Mouse (Mus musculus) embryo, embryonic 11 days (tissue): ENCODE results near the gene Car2.

Experiments used
- DNase-seq: peaks from one replicate; pipeline ENCODE4 v3.0.0-alpha.2; 2015

The Car2 gene

DNA sequence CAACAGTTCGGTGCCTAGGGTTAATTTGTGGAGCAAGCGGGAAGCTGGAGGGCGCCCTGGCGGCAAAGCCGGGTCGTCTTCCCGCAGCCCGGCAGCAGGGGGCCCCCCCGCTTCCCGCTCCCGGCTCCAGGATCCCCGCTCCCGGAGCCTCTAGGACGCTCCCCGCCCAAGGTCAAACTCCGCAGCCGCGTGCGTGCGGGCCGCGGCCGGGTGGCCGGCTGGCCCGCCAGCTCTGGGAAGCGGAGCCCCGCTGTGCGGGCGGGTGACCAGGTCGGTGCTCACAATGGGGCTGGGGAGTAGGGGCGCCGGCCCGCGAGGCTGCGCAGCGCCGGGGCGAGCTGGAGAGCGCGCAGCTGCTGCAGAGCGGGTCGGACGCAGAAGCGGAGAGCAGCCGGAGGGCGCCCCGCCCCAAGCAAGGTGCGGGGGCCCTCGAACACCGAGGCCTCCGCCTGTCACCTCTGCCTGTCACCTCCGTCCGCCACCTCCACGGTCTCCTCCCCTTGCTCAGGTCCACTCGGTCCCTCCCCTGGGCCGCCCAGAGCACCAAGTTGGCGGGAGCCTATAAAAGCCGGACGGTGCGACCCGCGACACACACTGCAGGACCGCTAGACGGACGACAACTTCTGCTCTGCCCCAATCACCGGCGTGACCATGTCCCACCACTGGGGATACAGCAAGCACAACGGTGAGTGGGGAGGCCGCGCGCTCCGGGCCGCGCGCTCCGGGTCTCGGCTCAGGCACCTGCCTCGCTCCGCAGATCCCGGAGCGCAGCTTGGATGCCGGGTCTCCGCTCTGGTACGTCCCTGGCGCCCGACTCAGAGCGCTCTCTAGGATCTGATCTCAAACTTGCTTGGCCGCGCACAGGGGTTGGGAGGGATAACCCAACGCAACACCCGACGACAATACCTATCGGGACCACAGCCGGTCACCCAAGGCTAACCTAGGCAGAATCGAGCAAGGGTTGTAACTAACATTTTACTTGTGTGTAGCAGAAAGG, at the start of gene Car2:
Gene Car2, plus strand, starts transcription at position 172 of the 997 bp plus-strand sequence.
- peak; percentile 86 for DNase-seq

DNA sequence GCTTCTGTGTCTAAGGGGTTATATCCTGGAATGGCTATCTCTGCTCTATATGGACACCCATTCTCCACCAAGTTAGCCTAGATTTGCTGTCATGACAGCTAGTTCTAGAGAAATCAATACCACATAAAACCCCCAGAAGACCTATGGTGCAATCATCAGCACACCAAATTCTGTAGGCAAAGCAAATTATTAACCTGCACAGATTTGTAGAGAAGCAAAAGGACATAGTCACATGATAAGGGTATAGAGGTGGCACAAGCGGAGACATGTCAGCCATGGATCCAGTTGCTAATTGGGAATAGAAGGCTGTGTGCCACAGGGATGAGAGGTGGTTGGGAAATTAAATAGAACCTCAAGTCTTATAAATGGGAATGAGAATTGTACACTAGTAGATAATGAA, 47.1 kb upstream of the Car2 start:
- no peak for DNase-seq

DNA sequence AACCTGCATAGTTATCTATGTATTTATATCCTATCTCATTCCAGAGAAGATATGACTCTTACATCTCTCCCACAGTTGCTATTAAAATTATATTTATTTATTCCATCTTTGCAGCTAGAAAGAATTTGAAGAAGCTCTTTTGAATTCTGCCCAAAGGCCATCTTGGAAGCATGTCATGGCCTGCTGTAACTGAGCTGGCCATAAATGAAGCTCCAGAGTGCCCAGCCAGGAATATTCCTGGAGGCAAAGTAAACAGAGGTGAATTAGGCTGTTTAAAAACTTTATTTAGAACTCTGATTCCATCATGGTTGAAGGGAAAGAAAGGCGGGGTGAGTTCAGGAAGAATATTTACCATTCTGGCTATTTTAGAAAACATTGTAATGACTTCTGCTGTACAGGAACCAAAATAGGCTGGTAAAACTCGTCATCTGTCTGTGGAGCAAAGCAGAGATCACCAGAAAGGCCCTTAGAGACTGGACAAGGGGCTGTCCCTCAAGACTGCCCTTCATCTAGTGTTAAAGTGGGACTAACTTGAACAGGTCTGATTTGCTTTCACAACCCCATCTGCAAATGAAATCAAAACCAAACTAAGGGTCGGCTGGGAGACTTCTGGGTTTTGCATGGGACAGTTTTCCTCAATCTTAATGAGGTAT, 46.5 kb upstream of the Car2 start:
- no peak for DNase-seq

DNA sequence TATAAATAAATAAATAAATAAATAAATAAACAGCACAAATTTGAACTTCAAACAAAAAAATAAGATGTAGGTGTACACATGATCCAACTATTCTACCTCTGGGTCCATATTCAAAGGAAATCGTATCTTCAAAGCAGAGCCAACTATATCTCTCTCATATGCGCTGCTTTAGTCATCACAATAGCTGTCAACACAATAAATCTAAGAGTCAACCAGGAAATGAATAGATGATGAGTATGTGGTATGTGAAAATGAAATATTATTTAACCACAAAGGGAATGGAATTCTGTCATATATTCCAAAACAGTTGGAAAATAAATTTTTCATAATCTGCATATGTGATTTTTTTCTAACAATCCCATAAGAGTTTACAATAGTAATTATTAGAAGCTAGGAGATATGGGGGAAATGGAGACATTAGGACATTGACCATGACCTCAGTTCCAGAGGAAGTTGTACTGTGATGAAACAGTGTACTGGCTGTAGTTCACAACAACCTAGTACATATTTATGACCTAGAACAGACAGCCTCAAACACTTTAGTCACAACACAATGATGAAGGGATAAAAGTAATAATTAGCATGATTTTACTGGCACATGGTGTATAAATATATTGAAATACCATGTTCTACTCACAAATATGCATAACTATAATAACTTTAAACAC, 37.4 kb upstream of the Car2 start:
- no peak for DNase-seq

DNA sequence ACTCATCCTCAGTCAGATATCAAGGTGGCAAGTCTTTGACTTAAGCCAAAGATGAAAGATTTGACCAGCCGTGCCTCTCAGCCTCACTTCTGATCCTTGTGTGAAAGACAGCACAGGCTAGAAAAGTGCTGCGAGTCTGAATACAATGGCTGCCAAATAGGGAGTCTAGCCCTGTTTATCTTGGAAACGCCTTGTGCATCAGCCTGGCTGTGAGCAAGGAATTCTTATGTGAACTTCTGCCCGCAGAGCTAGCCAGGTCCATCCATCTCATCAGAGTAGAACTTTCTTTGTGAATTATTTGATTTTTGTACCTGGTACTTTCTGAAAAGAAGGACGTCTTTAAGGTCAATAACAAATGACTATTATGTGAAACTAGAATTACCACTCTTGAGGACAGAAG, 32.1 kb upstream of the Car2 start:
- no peak for DNase-seq

DNA sequence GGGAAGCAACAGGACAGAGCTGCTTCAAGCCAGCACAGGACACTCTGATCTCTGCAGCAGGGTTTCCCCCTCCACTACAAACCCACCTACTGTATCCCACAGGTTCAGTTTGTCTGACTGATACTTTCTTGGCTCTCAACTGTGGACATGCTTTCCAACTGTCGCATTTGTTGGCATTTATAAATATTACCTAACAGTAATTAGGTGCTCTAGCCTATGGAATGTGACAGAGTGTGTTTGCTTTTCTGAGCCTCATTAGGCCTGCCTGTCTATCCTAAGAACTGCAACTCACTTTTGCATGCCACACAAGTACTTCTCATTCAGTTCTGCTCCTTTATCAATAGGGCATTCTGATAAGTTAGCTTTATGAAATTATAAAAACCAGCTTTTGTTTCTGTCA, 31.6 kb upstream of the Car2 start:
- DNase-seq, result no peak

DNA sequence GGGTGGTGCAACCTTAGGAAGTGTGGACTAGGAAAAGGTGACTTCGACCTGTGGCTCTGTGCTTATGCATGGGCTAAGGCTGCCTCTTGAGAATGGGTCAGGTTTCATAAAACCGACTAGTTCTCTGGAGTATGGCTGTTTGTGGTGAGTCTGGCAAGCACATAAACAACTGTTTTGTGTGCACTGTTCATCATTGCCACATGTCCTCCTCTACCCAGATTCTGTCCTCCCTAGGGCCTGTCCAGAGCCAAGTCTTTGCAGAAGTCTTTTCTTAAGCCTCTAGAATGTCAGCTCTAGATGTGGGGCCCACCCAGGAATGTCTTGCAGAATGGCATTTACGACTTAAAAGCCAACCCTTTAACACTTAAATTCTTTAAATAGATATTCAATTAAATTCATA, 28.2 kb upstream of the Car2 start:
- no peak for DNase-seq

DNA sequence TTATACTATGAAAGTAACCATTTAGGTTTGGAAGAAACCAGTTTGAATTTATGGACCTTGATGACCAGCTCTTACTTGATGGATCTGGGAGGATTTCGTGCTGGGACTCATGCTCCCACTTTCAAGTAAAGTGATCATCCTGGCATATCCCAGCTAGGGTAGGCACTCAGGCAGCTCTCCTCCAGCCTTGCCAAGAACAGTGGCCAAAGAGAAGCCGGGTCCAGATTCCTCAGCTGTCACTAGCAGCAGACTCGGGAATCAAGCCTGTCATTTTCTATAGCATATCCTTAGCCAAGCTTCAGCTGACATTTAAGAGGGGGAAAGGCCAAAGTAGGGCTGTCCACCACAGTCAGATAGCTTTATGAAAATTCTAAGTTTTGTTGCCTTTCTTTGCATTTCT, 25.8 kb upstream of the Car2 start:
- DNase-seq, result no peak

DNA sequence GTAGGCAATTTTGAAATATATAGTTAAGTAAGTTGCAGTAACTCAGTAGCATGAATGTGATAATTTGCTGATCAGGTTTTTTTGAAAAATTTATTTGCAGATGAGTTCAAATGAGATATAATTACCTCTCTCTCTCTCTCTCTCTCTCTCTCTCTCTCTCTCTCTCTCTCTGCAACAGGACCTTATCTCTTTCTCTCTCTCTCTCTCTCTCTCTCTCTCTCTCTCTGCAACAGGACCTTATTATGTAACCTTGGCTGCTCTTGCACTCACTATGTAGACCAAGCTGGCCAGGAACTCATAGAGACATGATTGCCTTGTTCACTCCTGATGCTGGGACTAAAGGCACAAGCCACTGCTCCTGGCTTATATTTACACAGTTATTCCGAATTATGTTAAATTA, 24.9 kb upstream of the Car2 start:
- no peak for DNase-seq

DNA sequence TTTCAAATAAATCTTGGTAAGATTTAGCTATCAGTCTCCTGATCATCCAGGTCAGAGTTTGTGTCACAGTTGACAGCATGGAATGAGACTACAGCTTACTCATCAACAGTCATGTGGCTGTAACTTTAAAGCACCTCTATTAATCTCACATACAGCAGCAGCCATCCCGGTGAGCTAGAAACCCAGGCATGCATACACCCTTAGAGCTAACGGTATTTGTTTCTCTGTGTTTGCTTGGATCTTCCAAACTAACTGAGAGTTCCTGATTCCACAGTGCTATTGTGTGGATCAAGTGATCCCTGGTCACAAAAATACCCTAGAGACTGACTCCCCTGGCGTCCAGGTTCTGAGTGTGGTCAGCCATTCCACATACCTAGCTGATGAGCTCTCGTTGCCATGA, 24.3 kb upstream of the Car2 start:
- no peak for DNase-seq

DNA sequence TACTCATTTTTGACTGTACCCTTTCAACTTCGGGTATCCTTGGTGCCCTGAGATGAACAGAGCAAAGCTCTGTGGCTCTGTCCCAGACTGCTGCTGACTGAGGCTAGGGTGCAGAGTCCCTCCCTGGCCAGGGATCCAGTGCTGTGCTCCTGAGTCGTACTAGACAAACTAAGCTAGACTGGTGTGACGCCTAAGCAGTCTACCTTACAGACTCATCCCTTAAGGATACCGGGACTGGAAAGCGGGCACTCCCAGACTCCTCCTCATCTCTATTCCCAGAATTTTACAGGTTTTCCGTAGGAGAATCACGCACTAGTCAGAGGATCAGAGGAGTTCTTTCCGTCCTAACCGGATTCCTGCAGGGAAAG, 23.4 kb upstream of the Car2 start:
- DNase-seq, result peak; percentile 56

DNA sequence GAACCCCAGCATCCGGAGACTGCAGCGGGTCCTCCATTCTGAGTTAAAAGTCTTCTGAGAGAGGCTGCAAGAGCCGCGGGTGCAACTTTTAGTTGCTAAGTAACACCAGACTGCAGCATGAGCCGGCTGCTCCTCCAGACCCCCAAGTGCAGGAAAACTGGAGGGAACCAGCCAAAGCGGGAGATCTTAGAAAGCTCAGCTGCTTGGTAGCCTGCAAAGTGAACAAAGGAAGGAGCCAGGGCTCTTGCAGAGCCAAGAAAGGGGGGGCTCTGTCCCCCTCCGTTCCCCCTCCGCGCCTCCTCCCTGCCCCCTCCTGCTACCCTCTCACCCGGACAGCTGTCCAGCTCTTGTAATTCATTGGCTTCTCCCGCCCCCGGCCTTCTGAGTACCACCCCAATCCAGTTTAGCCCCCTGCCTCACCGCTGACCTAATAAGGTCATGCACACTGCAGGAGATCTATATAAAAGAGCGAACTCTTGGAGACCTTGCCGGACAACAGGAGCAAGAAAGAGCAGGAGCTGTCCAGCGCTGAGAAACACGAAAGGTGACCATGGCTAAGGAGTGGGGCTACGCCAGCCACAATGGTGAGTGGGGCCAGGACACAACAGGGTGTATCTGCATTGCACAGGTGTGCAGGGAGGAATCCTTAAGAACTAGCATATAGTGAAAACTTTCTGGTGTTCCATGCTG, 22.9 kb upstream of the Car2 start, which contains the start of gene Car3:
Gene Car3, plus strand, starts transcription at position 491 of the 690 bp plus-strand sequence.
- peak; percentile 77 for DNase-seq

DNA sequence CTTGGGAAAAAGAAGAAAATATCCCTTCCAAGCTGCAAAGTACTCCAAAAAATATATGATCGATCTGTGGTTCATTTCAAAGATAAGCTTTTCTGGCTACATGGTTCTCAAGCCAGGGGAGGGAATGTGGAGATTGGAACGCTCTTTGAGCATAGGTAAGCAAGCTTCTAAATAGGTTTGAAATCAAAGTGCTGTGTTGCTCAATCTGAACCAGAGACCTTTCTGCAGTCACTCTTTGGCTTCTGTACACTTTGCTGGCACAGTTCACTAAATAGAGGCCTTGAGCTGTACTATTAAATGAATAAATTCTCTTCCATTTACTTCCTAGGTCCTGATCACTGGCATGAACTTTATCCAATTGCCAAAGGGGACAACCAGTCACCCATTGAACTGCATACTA, 22.2 kb upstream of the Car2 start:
- no peak for DNase-seq

DNA sequence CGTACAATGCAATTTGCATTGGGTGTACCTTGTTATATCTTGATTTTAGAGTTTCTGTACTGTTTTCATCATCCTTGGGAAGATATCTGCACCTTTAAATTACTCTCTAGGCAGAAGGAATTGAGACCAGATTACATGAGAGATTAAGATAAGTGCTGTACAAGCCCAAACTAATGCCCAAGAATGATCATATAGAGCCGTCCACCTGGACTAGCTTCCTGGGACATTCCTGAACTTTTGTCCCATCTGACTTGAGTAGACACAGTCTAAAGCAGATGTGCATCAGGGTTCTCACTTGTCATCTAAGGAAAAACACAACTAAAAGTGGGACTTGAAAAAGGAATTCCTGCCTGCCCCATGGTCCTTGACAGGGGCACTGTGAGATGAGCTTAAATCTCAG, 20.1 kb upstream of the Car2 start:
- DNase-seq, result no peak

DNA sequence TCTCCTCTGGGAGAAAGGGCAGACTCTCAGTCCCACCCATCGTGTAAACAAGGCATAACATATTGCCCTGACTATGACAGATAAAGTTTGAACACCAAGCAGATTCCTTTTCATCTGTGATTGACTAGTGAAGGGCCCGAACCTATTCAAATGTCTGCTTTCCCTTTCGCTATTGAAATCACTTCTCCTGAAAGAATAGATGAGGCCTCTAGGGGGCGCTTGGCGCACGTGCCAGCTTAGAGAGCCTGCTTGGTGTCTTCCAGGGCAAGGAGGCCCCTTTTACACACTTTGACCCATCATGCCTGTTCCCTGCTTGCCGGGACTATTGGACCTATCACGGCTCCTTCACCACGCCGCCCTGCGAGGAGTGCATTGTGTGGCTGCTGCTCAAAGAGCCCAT, 16.3 kb upstream of the Car2 start:
- DNase-seq, result peak; percentile 85

DNA sequence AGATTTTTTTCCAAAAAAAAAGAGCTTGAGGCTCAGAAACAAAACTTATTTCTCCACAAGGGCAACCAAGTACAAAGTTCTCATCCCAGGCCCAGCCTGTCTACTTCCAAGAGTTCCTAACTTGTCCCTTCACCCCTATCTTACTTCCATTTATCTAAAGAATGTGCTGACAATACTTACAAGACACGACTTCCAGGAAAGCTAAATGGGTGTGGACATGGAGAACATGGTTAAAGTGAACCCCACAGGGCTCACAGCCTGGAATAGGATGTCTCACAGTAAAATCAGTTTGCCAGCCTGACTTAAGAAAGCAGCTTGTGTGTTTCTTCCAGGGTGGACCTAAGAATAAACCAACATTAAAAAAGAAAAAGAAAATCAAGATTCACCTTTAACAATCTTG, 15.5 kb upstream of the Car2 start:
- no peak for DNase-seq

DNA sequence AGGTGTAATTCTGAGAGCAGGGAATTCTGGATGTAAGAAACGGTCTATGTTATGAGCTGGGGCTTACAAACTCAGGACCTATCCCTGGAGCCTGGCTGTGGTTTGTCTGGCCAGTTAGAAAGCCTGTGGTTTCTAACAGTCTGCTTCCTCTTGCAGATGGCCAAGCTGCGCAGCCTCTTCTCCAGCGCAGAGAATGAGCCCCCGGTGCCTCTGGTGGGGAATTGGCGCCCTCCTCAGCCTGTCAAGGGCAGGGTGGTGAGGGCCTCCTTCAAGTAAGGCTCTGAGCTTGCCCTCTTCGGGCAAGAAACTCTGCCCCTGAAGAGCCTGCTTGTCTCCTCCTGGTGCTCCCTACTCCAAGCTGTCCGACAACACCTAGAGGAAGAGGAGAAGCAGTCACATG, 14.7 kb upstream of the Car2 start:
- peak; percentile 26 for DNase-seq

DNA sequence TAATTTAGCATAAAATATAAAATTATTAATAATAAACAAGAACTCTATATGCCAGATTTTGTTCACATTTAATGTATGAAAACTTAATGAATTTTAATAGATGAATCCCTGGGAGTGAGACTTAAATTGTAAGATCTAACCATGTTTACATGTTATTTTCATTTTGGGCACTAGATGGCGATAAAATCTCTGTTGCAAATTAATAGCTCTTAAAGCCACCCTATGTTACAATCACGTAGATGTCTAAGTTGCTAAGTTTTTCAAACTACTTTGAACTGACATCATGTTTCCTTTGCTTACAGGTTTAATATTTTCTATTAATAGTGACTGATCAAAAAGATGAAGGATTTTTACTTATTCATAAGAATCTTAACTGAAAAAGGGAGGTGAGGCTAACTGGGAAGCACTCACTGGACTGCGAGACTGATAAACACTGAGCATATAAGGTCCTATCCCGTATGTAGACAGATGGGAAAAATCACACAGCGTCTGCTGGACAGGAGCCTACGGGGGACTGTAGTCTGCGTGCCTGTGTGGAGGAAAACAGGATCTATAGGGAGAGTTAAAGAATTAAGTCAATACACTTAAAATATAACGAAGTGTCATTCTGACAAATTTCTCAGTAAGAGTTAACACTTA, 11.6 kb upstream of the Car2 start:
- peak; percentile 73 for DNase-seq

DNA sequence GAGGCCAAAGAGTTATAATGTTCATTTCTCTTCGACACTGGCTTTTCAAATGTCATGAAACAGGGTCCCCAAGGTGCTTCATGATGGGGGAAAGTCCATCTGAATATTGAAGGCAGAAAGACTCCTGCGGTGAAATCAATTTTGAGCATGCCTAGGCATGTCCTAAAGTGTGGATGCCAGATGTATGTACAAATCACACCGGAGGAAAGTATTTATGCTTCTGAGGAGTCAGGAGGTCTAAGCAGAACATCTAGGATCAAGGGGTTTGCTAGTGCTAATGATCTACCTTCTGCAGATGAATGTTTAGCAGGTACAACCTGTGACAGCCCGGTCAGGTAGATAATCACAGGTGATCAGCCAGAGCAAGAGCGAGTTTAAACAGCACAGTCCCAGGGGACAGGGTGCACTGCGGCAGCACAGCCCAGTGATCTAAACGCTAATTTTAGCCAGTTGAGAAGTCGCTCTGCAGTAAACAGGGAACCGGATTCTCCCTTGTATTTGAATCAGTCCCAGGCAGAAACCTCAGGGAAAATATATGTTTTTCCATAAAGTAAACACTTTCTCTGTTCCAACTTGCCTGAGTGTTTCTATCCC, 9.7 kb upstream of the Car2 start:
- DNase-seq, result no peak

DNA sequence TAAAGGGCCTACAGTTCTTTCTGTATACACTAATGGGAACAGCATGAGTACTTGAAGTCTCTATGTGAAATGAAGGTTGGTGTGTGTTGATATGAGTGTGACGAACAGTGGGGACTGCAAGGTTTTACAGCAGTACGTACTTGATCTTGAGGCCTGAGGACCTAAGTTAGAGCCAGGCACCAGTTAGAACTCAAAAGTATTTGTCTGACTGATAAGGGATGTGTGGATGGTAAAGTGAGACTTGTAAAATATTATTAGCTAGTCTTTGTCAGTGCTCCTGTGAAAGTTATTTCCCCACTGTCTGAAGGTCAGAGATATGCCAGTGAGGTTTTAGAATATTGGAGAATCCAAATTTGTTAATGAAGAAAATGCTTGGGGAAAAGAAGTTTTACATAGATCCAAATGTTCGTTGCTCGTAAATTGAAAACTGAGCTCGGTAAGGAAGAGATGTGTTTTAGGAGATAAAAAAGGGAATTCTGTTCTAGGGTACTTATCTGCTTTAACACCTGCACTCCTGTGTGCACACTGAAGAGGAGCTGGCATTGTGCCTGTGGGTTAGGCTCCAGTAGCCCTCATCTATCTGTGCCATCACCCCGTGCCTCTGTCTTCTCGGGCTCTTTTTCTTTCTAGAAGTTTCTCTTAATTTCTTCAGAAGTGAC, 8.7 kb upstream of the Car2 start:
- no peak for DNase-seq

DNA sequence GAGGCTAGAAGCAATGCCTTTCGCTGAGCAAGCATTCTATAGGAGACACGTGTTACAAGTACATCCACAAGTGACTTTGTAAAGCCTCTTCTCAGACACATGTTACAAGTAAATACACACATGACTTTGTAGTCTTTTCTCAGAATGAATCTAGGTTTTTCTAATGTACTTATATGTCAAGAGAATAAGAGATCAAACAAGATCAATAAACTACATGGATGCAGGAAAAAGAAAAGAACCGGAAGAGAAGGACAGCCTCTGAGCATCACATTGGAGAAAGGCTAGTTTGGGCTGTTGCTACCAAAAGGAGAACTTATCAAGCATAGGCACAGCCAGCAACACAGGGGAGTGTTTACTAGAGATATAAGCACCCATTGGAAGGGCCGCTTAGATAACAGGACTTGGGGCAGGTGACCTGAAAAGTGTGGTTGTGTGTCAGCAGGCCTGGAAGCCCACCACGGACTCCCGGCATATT, 7.3 kb upstream of the Car2 start:
- DNase-seq, result no peak

DNA sequence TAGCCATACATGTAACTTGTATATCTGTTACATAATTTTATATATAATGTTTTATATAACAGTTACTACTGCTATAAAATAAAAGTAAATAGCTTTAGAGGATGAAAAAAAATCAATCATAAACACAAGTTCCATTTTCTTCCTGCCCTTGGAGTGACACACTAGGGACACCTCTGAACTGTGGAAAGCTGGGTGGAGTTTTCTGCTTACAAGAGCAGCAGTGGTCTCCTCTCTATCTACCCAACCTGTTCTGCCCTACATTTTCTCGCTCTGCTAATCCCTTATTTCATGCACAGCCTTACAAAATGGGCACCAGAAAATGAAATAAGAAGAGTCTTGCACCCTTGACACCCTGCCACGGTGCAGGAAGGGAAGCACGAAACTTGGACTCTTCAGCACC, 6.8 kb upstream of the Car2 start:
- no peak for DNase-seq
